Mouse (Mus musculus) cortical plate, adult 2 months (tissue): ENCODE data around the gene Lin9.

Source experiments
- CTCF ChIP-seq: fragments of 200-500 bp; IDR thresholded peaks from 2 replicates; pipeline ENCODE4 v1.5.1; 2011; ENCODE audit warnings: mild to moderate bottlenecking, control low read depth, low read length; ENCODE audit not compliant: insufficient read depth; ENCODE audit errors: extremely low read depth
- POLR2A ChIP-seq: fragments of 200-500 bp; IDR thresholded peaks from 2 replicates; pipeline ENCODE4 v1.6.1; 2011; ENCODE audit warnings: mild to moderate bottlenecking, low read length, control low read depth; ENCODE audit not compliant: insufficient read depth; ENCODE audit errors: extremely low read depth

GRCm38 (mm10) chr1:180718756-180719155, 77.8 kb downstream of the Lin9 start:
- no peak for TF ChIP-seq POLR2A
- TF ChIP-seq CTCF, result no peak
